Mouse (Mus musculus) embryonic facial prominence, embryonic 15.5 days (tissue): ENCODE measurements at regions not wholly inside any gene's neighbourhood (a gene's known extent, or its start where the extent isn't known, plus 50 kb on each side); places are given as distances from the start of the nearest gene placed in this dataset.

Experiments
- ATAC-seq: fragments of 200-750 bp; cut with Nextera tagmentation; 2 replicates; pipeline ENCODE4 v1.8.0; 2017; ENCODE audit warnings: low read depth, moderate TSS enrichment; ENCODE audit not compliant: insufficient number of reproducible peaks, low FRiP score, low TSS enrichment
- H3K27ac ChIP-seq: fragments of 300-500 bp; sonication (generic); replicated peaks from 2 replicates; pipeline ENCODE4 v1.5.1; 2015; ENCODE audit warnings: mild to moderate bottlenecking, inconsistent platforms
- H3K27me3 ChIP-seq: fragments of 300-500 bp; sonication (generic); 2 replicates; pipeline ENCODE4 v1.6.1; 2015; ENCODE audit warnings: inconsistent platforms
- H3K36me3 ChIP-seq: fragments of 300-500 bp; sonication (generic); 2 replicates; pipeline ENCODE4 v1.6.1; 2015; ENCODE audit warnings: mild to moderate bottlenecking, inconsistent platforms
- H3K4me1 ChIP-seq: fragments of 300-500 bp; sonication (generic); 2 replicates; pipeline ENCODE4 v1.6.1; 2015; ENCODE audit warnings: inconsistent platforms
- H3K4me2 ChIP-seq: fragments of 300-500 bp; sonication (generic); replicated peaks from 2 replicates; pipeline ENCODE4 v1.6.1; 2015; ENCODE audit warnings: mild to moderate bottlenecking, inconsistent platforms
- H3K4me3 ChIP-seq: fragments of 300-500 bp; sonication (generic); replicated peaks from 2 replicates; pipeline ENCODE4 v1.5.1; 2015; ENCODE audit warnings: mild to moderate bottlenecking, inconsistent platforms
- H3K9ac ChIP-seq: fragments of 300-500 bp; sonication (generic); 2 replicates; pipeline ENCODE4 v1.6.1; 2015; ENCODE audit warnings: inconsistent platforms
- H3K9me3 ChIP-seq: fragments of 300-500 bp; sonication (generic); replicated peaks from 2 replicates; pipeline ENCODE4 v1.6.1; 2016; ENCODE audit warnings: inconsistent platforms
- WGBS: fragments of 180-500 bp; shearing (Covaris S2); methylation state at CpG from one replicate; pipeline ENCODE4 v1.1.7; 2015; 5-methylcytosine and 5-hydroxymethylcytosine counted together

GRCm38 (mm10) chr4:56552126-56552525, 187.7 kb upstream of the Gm26657 start:
- H3K36me3 ChIP-seq: no peaks in the 10 kb centered on the region
- H3K27ac ChIP-seq: no peak overlapping the region
- no peaks in the 10 kb centered on the region for H3K9me3 ChIP-seq
- no peak overlapping the region for H3K9ac ChIP-seq
- no peaks in the 10 kb centered on the region for H3K27me3 ChIP-seq
- no peak overlapping the region for H3K4me2 ChIP-seq
- no peak overlapping the region for H3K4me3 ChIP-seq
- no peaks in the 10 kb centered on the region for H3K4me1 ChIP-seq
- no peak for ATAC-seq

- Histone ChIP-seq H3K36me3 (no peaks in the 10 kb centered on the region), H3K4me2 (no peak overlapping the region), H3K9me3 (no peaks in the 10 kb centered on the region), H3K4me3 (no peak overlapping the region), H3K9ac (no peak overlapping the region), H3K27me3 (no peaks in the 10 kb centered on the region), H3K4me1 (no peaks in the 10 kb centered on the region), H3K27ac (no peak overlapping the region)
- ATAC-seq: no peak
- 75% methylated on average over 9 of the region's 9 CpGs for WGBS
These were observed 206.4 kb upstream of the Gm26657 start for GRCm38 (mm10) chr4:56533344-56533985.

- no peak for ATAC-seq
- Histone ChIP-seq H3K4me2 (no peak overlapping the region), H3K27me3 (no peaks in the 10 kb centered on the region), H3K9ac (no peak overlapping the region), H3K4me3 (no peak overlapping the region), H3K36me3 (no peaks in the 10 kb centered on the region), H3K4me1 (no peaks in the 10 kb centered on the region), H3K27ac (no peak overlapping the region), H3K9me3 (no peaks in the 10 kb centered on the region)
- 53% methylated on average over 9 of the region's 9 CpGs for WGBS
These were observed 206.9 kb upstream of the Gm26657 start for GRCm38 (mm10) chr4:56532921-56533320.

GRCm38 (mm10) chr4:56528571-56528970, 211.3 kb upstream of the Gm26657 start:
- H3K9me3 ChIP-seq: no peaks in the 10 kb centered on the region
- no peaks in the 10 kb centered on the region for H3K27me3 ChIP-seq
- H3K4me2 ChIP-seq: no peak overlapping the region
- H3K36me3 ChIP-seq: no peaks in the 10 kb centered on the region
- no peak for ATAC-seq
- no peak overlapping the region for H3K27ac ChIP-seq
- no peak overlapping the region for H3K4me3 ChIP-seq
- H3K9ac ChIP-seq: no peak overlapping the region
- 75% methylated on average over 2 of the region's 2 CpGs for WGBS
- H3K4me1 ChIP-seq: no peaks in the 10 kb centered on the region

- Histone ChIP-seq H3K4me2 (no peak overlapping the region), H3K27me3 (no peaks in the 10 kb centered on the region), H3K9ac (no peak overlapping the region), H3K36me3 (no peaks in the 10 kb centered on the region), H3K9me3 (no peaks in the 10 kb centered on the region), H3K4me1 (no peaks in the 10 kb centered on the region), H3K27ac (no peak overlapping the region), H3K4me3 (no peak overlapping the region)
- WGBS: 60% methylated on average over 6 of the region's 6 CpGs
- ATAC-seq: no peak
These were observed 215.4 kb upstream of the Gm26657 start for GRCm38 (mm10) chr4:56524430-56524985.

GRCm38 (mm10) chr4:56507770-56508169, 232.1 kb upstream of the Gm26657 start:
- Histone ChIP-seq H3K4me3 (no peak overlapping the region), H3K9me3 (no peaks in the 10 kb centered on the region), H3K9ac (no peak overlapping the region), H3K27ac (no peak overlapping the region), H3K4me1 (no peaks in the 10 kb centered on the region), H3K36me3 (no peaks in the 10 kb centered on the region), H3K4me2 (no peak overlapping the region), H3K27me3 (no peaks in the 10 kb centered on the region)
- whole genome bisulfite sequencing: 89% methylated on average over 4 of the region's 4 CpGs
- no peak for ATAC-seq

GRCm38 (mm10) chr4:56506786-56507185, 233.1 kb upstream of the Gm26657 start:
- no peaks in the 10 kb centered on the region for H3K36me3 ChIP-seq

GRCm38 (mm10) chr4:56506067-56506466, 233.8 kb upstream of the Gm26657 start:
- Histone ChIP-seq H3K36me3 (no peaks in the 10 kb centered on the region), H3K4me1 (no peaks in the 10 kb centered on the region), H3K27me3 (no peaks in the 10 kb centered on the region), H3K9me3 (no peaks in the 10 kb centered on the region), H3K9ac (no peak overlapping the region), H3K27ac (no peak overlapping the region), H3K4me2 (no peak overlapping the region), H3K4me3 (no peak overlapping the region)
- ATAC-seq: no peak
- 68% methylated on average over 1 of the region's 1 CpGs for WGBS

More at GRCm38 (mm10) chr4:56506786-56507185, 233.1 kb upstream of the Gm26657 start:
- no peak overlapping the region for H3K27ac ChIP-seq
- H3K9me3 ChIP-seq: no peaks in the 10 kb centered on the region
- H3K4me3 ChIP-seq: no peak overlapping the region
- no peak overlapping the region for H3K9ac ChIP-seq
- H3K27me3 ChIP-seq: no peaks in the 10 kb centered on the region
- no peak for ATAC-seq
- H3K4me2 ChIP-seq: no peak overlapping the region
- no peaks in the 10 kb centered on the region for H3K4me1 ChIP-seq
- WGBS: 66% methylated on average over 1 of the region's 1 CpGs

- ATAC-seq: peak; percentile 54; the same call in 1 of the 2 replicates
- Histone ChIP-seq H3K4me2 (no peak overlapping the region), H3K9ac (no peak overlapping the region), H3K27me3 (no peaks in the 10 kb centered on the region), H3K27ac (peak overlapping the region; percentile 39; the same call in 1 of the 2 replicates), H3K4me1 (peaks cover 6% of the 10 kb centered on the region), H3K9me3 (no peaks in the 10 kb centered on the region), H3K4me3 (no peak overlapping the region), H3K36me3 (no peaks in the 10 kb centered on the region)
- WGBS: 37% methylated on average over 16 of the region's 16 CpGs
These were observed 247.2 kb upstream of the Gm26657 start for GRCm38 (mm10) chr4:56492537-56493221.

GRCm38 (mm10) chr4:56489361-56489760, 250.5 kb upstream of the Gm26657 start:
- WGBS: 85% methylated on average over 4 of the region's 4 CpGs
- Histone ChIP-seq H3K27ac (no peak overlapping the region), H3K4me3 (no peak overlapping the region), H3K9me3 (no peaks in the 10 kb centered on the region), H3K4me2 (no peak overlapping the region), H3K9ac (no peak overlapping the region), H3K36me3 (no peaks in the 10 kb centered on the region), H3K4me1 (peaks cover 6% of the 10 kb centered on the region), H3K27me3 (no peaks in the 10 kb centered on the region)
- no peak for ATAC-seq

- H3K4me3 ChIP-seq: no peak overlapping the region
- H3K9ac ChIP-seq: no peak overlapping the region
- ATAC-seq: no peak
- H3K27me3 ChIP-seq: no peaks in the 10 kb centered on the region
- H3K36me3 ChIP-seq: no peaks in the 10 kb centered on the region
- no peaks in the 10 kb centered on the region for H3K4me1 ChIP-seq
- no peak overlapping the region for H3K4me2 ChIP-seq
- no peaks in the 10 kb centered on the region for H3K9me3 ChIP-seq
- no peak overlapping the region for H3K27ac ChIP-seq
- WGBS: 67% methylated on average over 8 of the region's 8 CpGs
These were observed 256.2 kb upstream of the Gm26657 start for GRCm38 (mm10) chr4:56483708-56484107.
